Mouse (Mus musculus) neural tube, embryonic 11.5 days (tissue): ENCODE data around the gene Nt5c2. TPM values are rescaled to one million over a fixed set of nuclear protein-coding genes. Genes with fewer than 3 reads are reported as not detected.
"Not testable (repeated sequence)": the region's sequence is repeated elsewhere in the genome, so short reads cannot be mapped to it uniquely, and the experiment has no call there.

Experiments used
- ATAC-seq: fragments of 200-750 bp; cut with Nextera tagmentation; 2 replicates; pipeline ENCODE4 v1.8.0; 2017; ENCODE audit warnings: moderate number of reproducible peaks, mild to moderate bottlenecking, moderate TSS enrichment, moderate library complexity; ENCODE audit not compliant: insufficient read depth, low FRiP score, low TSS enrichment
- DNase-seq: peaks from one replicate; pipeline ENCODE4 v3.0.0-alpha.2; 2015; ENCODE audit warnings: low spot score
- H3K27ac ChIP-seq: fragments of 300-500 bp; sonication (generic); 2 replicates; pipeline ENCODE4 v1.5.1; 2014; ENCODE audit warnings: low read depth, mild to moderate bottlenecking, low read length
- H3K27me3 ChIP-seq: fragments of 300-500 bp; sonication (generic); 2 replicates; pipeline ENCODE4 v1.6.1; 2014; ENCODE audit warnings: mild to moderate bottlenecking, low read length, mixed read lengths; ENCODE audit not compliant: control insufficient read depth, insufficient read depth
- H3K36me3 ChIP-seq: fragments of 300-500 bp; sonication (generic); 2 replicates; pipeline ENCODE4 v1.6.1; 2014; ENCODE audit warnings: mild to moderate bottlenecking, low read length, moderate library complexity, mixed read lengths; ENCODE audit not compliant: control insufficient read depth, insufficient read depth
- H3K4me1 ChIP-seq: fragments of 300-500 bp; sonication (generic); 2 replicates; pipeline ENCODE4 v1.6.1; 2014; ENCODE audit warnings: low read length, mixed read lengths; ENCODE audit not compliant: control insufficient read depth, insufficient read depth
- H3K4me2 ChIP-seq: fragments of 300-500 bp; sonication (generic); 2 replicates; pipeline ENCODE4 v1.6.1; 2014; ENCODE audit warnings: low read depth, mild to moderate bottlenecking, moderate library complexity
- H3K4me3 ChIP-seq: fragments of 300-500 bp; sonication (generic); 2 replicates; pipeline ENCODE4 v1.5.1; 2014; ENCODE audit warnings: low read depth, low read length
- H3K9ac ChIP-seq: fragments of 300-500 bp; sonication (generic); 2 replicates; pipeline ENCODE4 v1.6.1; 2014; ENCODE audit warnings: mild to moderate bottlenecking, low read length
- H3K9me3 ChIP-seq: fragments of 300-500 bp; sonication (generic); 2 replicates; pipeline ENCODE4 v1.6.1; 2016; ENCODE audit warnings: low read length; ENCODE audit not compliant: control insufficient read depth
- WGBS: fragments of 180-500 bp; shearing (Covaris S2); extraction: QIAGEN DNeasy Blood & Tissue Kit; methylation state at CpG from one replicate; pipeline ENCODE4 v1.1.7; 2014; 5-methylcytosine and 5-hydroxymethylcytosine counted together
- polyA plus RNA-seq: library from polyadenylated mRNA; unstranded; fragments of >200 nt; fragmentation: Nextera tagmentation; extraction: Ambion mirVana; gene quantifications from 2 replicates; pipeline ENCODE4 v1.2.1, GENCODE M21; 2014

Gene Nt5c2
- polyA plus RNA-seq, 1 experiment from 2014 or later: 68.3 TPM

GRCm38 (mm10) chr19:46999753-47000152 is 15.2 kb downstream of the Nt5c2 start:
- Histone ChIP-seq H3K9me3 (no peaks in the 10 kb centered on the region), H3K4me1 (no peaks in the 10 kb centered on the region), H3K4me3 (no peak overlapping the region), H3K27ac (no peak overlapping the region), H3K9ac (no peak overlapping the region), H3K4me2 (no peak overlapping the region), H3K27me3 (no peaks in the 10 kb centered on the region), H3K36me3 (no peaks in the 10 kb centered on the region)
- 91% methylated on average over 6 of the region's 6 CpGs for WGBS
- ATAC-seq (no peak), DNase-seq (no peak)

GRCm38 (mm10) chr19:46998953-46999352 is 16.0 kb downstream of the Nt5c2 start:
- Histone ChIP-seq H3K9me3 (no peaks in the 10 kb centered on the region), H3K36me3 (no peaks in the 10 kb centered on the region), H3K27me3 (no peaks in the 10 kb centered on the region), H3K4me1 (no peaks in the 10 kb centered on the region), H3K9ac (no peak overlapping the region), H3K4me2 (no peak overlapping the region), H3K27ac (no peak overlapping the region), H3K4me3 (no peak overlapping the region)
- 83% methylated on average over 4 of the region's 4 CpGs for WGBS
- no peak for DNase-seq
- ATAC-seq: no peak

DNA sequence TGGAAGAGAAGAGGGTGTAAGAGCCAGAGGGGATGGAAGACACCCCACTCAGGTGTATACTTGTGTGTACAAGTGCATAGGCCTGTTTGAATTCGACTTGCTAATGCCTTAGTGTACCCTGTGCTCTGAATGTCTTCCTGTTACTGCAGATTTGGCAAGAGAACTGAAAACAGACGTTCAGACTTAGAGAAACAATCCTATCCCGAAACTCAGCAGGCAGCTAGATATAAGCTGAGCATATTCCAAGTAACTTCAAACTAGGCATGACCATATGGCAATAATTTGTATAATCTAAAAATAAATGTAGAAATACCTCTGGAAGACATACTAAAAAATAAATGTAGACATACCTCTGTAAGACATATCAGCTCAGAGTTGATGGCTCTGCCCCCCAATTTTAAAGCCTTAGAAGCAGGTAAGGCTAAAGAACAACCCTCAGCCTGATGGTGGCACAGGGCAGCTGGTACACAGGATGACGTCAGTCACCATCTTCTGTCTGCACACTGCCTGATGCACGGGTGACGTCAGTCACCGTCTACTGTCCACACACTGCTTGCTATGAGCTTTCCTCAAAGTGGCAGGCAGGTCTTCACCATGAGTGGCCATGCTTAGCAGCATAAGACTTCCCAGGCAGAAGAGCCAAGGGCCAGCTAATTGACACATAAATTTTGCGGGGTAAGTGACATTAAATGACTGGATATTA is 16.6 kb downstream of the Nt5c2 start:
- ATAC-seq: no peak

DNA sequence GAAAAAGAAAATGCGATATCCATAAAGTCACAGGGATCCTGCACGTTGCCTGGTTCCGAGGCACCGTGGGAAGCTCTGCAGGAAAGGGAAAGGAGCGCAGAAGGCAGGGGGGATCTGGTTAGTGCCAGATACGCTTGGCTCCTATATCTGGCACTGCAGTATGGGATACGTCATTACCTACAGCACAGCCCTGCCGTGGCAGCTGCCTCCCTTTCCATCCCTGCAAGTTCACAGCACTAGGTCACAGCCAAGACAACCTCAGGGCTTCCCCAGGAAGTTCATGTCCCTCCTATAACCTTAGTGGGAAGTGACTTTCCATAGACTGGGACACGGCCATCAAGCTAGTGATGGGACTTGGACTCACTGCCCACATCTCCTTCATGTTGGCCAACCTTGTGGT is 18.9 kb downstream of the Nt5c2 start:
- Histone ChIP-seq H3K4me2 (no peak overlapping the region), H3K9ac (no peak overlapping the region), H3K36me3 (no peaks in the 10 kb centered on the region), H3K27ac (no peak overlapping the region), H3K9me3 (no peaks in the 10 kb centered on the region), H3K4me3 (no peak overlapping the region), H3K27me3 (no peaks in the 10 kb centered on the region), H3K4me1 (no peaks in the 10 kb centered on the region)
- ATAC-seq (no peak), DNase-seq (no peak)
- WGBS: 89% methylated on average over 9 of the region's 9 CpGs

More for the DNA sequence above, 16.6 kb downstream of the Nt5c2 start:
- H3K27ac ChIP-seq: no peak overlapping the region
- DNase-seq: no peak
- H3K9ac ChIP-seq: no peak overlapping the region
- H3K4me1 ChIP-seq: no peaks in the 10 kb centered on the region
- no peaks in the 10 kb centered on the region for H3K36me3 ChIP-seq
- no peaks in the 10 kb centered on the region for H3K9me3 ChIP-seq
- no peaks in the 10 kb centered on the region for H3K27me3 ChIP-seq
- no peak overlapping the region for H3K4me2 ChIP-seq
- 84% methylated on average over 8 of the region's 8 CpGs for WGBS
- H3K4me3 ChIP-seq: no peak overlapping the region

GRCm38 (mm10) chr19:46992329-46992728 is 22.6 kb downstream of the Nt5c2 start:
- DNase-seq, H3K4me3 ChIP-seq, H3K9ac ChIP-seq, H3K36me3 ChIP-seq, H3K9me3 ChIP-seq, H3K4me1 ChIP-seq, ATAC-seq, H3K27me3 ChIP-seq, H3K4me2 ChIP-seq, H3K27ac ChIP-seq: not testable (repeated sequence)
- WGBS: 71% methylated on average over 4 of the region's 4 CpGs

DNA sequence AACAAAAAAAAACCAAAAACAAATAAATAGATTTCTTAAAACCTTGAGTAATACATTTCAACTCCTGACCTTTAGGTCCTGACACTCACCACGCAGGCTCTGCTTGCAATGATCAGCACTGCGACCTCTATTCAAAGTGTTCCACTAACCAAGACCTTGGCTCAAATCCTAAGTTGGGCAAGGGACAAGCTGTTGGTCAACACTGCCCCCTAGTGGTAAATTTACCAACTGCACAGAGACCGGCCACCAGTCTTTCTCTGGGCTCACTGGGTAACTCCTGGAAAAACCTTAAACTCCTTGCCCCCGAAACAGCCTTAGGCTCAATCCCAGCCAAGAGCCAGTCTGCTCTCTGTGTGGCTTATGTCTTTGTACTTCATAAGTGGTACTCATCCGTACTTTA is 23.8 kb downstream of the Nt5c2 start:
- Histone ChIP-seq H3K27ac (no peak overlapping the region), H3K4me2 (no peak overlapping the region), H3K36me3 (no peaks in the 10 kb centered on the region), H3K27me3 (no peaks in the 10 kb centered on the region), H3K9ac (no peak overlapping the region), H3K4me3 (no peak overlapping the region), H3K9me3 (no peaks in the 10 kb centered on the region), H3K4me1 (no peaks in the 10 kb centered on the region)
- DNase-seq (peak; percentile 79), ATAC-seq (no peak)
- WGBS: 21% methylated on average over 5 of the region's 5 CpGs

GRCm38 (mm10) chr19:46990625-46991024 is 24.3 kb downstream of the Nt5c2 start:
- not testable (repeated sequence) for H3K9me3 ChIP-seq, H3K4me2 ChIP-seq, H3K9ac ChIP-seq, H3K4me3 ChIP-seq, ATAC-seq, H3K27ac ChIP-seq, H3K36me3 ChIP-seq, DNase-seq, H3K27me3 ChIP-seq, H3K4me1 ChIP-seq
- 88% methylated on average over 8 of the region's 8 CpGs for WGBS

DNA sequence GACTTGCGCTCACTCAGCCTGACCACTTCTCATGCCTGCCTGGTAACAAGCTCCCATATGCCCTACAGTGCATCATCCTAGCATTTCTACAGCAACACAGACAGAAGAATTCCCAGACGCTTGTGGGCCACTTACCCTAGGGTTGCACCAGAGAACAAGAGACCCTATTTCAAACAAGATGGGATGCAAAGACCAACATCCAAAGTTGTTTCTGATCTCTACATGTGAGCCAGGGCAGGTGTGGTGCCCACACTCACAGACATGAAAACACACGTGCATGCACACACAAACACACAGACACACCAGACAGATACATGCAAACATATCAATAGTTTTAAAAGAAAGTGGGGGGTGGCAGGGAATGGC is 24.8 kb downstream of the Nt5c2 start:
- no peak overlapping the region for H3K4me2 ChIP-seq
- 82% methylated on average over 3 of the region's 3 CpGs for WGBS
- no peak overlapping the region for H3K27ac ChIP-seq
- no peaks in the 10 kb centered on the region for H3K4me1 ChIP-seq
- no peaks in the 10 kb centered on the region for H3K36me3 ChIP-seq
- H3K9ac ChIP-seq: no peak overlapping the region
- no peaks in the 10 kb centered on the region for H3K27me3 ChIP-seq
- no peak overlapping the region for H3K4me3 ChIP-seq
- no peak for ATAC-seq
- DNase-seq: no peak
- H3K9me3 ChIP-seq: no peaks in the 10 kb centered on the region

DNA sequence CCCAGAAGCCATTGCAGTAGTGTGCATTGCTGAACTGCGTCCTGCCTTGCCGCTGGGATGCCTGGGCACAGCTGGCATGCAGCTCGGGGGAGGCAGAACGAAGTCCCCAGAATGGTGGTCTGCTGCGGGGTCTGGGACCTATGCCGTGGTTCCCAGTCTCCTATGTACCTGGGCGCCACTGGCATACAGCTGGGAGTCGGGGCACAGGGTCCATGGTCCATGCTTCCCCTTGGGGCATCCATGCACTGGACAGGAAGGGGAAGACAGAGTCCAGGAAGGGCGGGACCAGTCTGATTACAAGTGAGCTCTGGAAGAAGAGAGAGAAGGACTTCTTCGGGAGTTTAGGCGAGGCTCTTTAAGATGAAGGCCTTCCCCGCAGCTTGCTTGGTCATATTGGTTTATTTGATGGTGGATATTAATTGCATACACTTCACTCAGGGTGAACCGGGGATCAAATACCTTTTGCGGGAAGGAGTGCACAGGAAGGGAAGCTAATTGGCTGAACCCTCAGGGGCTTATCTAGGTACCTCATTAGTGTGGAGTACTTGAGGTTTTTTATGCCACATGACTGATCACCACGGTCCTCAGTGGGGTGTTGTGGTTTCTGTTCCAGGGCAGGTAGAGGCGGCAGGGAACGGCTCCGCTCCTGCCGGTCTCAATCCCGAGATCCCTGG is 25.3 kb downstream of the Nt5c2 start:
- Histone ChIP-seq H3K27me3 (no peaks in the 10 kb centered on the region), H3K4me2 (no peak overlapping the region), H3K27ac (no peak overlapping the region), H3K9ac (no peak overlapping the region), H3K36me3 (no peaks in the 10 kb centered on the region), H3K9me3 (no peaks in the 10 kb centered on the region), H3K4me1 (no peaks in the 10 kb centered on the region), H3K4me3 (no peak overlapping the region)
- ATAC-seq: no peak
- no peak for DNase-seq
- 84% methylated on average over 20 of the region's 20 CpGs for WGBS
